Mouse (Mus musculus): Measurements from ENCODE around the gene Arhgef3.

- TF ChIP-seq POLR2A (IDR thresholded peaks at IDR 0.05; ENCODE audit: low read depth, low read length) (no peak), CTCF (conservative IDR thresholded peaks at IDR 0.05; ENCODE audit: insufficient read depth, insufficient read length, low read depth, low read length) (no peak)
These were observed 39.6 kb upstream of the Arhgef3 start for GRCm38 (mm10) chr14:27075084-27075483.
